Mouse (Mus musculus) kidney, adult 2 months (tissue): ENCODE results near the gene Timm8a2.

Experiments
- CTCF ChIP-seq: fragments of 200-500 bp; conservative IDR thresholded peaks from 2 replicates; pipeline ENCODE4 v1.5.1; 2011; ENCODE audit warnings: low read depth, mild to moderate bottlenecking, control low read depth, low read length, moderate library complexity, mixed read lengths; ENCODE audit not compliant: insufficient read depth, insufficient read length
- POLR2A ChIP-seq: fragments of 200-500 bp; IDR thresholded peaks from one replicate; pipeline ENCODE4 v1.6.1; 2011; ENCODE audit warnings: low read depth, low read length, control low read depth

DNA sequence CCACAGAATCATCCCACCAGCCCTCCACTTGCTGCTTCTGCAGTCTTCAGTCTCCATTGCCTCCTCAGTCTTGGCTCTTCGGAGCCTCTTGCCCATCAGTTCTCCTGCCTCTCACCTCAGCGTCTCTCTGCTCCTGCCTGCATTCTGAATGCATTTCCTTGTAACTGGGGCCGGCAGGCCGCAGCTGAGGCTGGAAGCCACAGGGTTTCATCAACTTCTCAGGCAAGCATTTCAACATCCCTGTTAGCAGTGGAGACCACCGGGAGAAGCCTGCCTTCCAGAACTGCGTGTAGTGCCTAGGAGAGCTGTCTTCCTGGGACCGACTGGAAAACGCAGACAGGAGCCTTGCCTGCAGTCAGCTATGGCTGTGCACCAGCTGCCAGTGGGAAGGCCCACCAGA is 13.3 kb downstream of the Timm8a2 start:
- TF ChIP-seq CTCF = no peak
- no peak for TF ChIP-seq POLR2A
